In the genomic region with DNA sequence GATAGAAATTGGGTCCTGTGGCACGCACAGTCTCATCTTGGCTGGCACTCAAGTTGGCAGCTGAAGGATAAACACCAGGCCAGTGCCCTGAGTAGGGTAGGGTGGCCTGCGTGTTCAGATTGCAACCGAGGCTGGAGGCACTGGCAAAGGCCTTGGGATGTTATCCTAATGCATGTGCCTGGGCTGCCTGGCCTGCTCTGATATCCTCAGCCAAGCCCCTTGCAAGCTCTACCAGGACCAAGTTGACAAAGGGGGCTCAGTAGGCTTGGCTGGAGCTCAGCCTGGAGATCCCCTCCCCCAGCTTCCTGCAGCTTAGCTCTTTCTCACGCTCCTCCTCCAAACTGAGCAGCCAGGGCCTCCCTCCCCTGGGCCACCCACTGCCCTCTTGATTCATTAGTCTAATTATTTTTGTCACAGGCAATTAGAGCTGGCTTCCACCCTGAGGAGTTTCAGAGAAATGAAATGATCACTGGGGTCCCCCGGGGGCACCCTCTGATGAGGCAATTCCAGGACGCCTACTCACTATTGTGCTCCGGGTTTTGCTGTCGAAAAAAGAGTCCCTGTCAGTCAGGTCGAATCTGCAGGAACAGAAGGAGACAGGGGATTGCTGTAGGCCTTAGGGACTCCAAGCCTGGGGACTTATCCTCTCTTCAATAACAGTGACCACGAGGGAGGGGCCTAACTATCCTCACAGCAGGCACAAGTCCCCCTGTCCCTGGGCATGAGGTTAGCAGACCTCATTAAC, we compare ENCODE assay signal across 8 mouse cellular contexts.
DNase-seq lines count a peak whose midpoint lies in the region; ATAC-seq lines count a peak whose summit lies in the region.

No protein-coding gene starts in this region.

- peak; percentile 79 for DNase-seq in embryo, embryonic 9.5 days (ENCODE audit: extremely low spot score)
- DNase-seq in heart, embryonic 10.5 days (ENCODE audit: low spot score): no peak
- DNase-seq in kidney, adult 8-10 months: peak; percentile 8 to 18
- peak; percentile 63 to 69 for DNase-seq in left cerebral cortex, postnatal 25 days (ENCODE audit: low spot score in 2 of 2)
- DNase-seq in midbrain, embryonic 14.5 days: peak; percentile 87
- peak; percentile 11 for DNase-seq in telencephalon, adult 2 months (ENCODE audit: low read depth, low spot score)

- WGBS in heart, embryonic 10.5 days: 19% methylated on average over 10 of the region's 10 CpGs
- WGBS in midbrain, embryonic 14.5 days: 6% methylated on average over 10 of the region's 10 CpGs

- peak overlapping the region; percentile 73 for H3K27ac ChIP-seq in heart, embryonic 10.5 days
- peak overlapping the region; percentile 76 for H3K27ac ChIP-seq in midbrain, embryonic 14.5 days (replicated peaks; ENCODE audit: low read depth, low read length)

- no peaks in the 10 kb centered on the region for H3K9me3 ChIP-seq in heart, embryonic 10.5 days
- H3K9me3 ChIP-seq in midbrain, embryonic 14.5 days (ENCODE audit: control insufficient read depth, low read length): no peaks in the 10 kb centered on the region

- ATAC-seq in cerebellum, adult (ENCODE audit: insufficient number of reproducible peaks, low FRiP score, low TSS enrichment): 0 out of 2 replicates have a peak, but pooled peaks have one; percentile 49
- ATAC-seq in midbrain, embryonic 14.5 days (ENCODE audit: low FRiP score, low TSS enrichment): peak; percentile 85
- no peak for ATAC-seq in erythroblast, adult 5-6 weeks (replicated peaks; ENCODE audit: low FRiP score, poor library complexity, severe bottlenecking)

- no peak overlapping the region for H3K9ac ChIP-seq in midbrain, embryonic 14.5 days (replicated peaks; ENCODE audit: low read length)

- peaks cover 18% of the 10 kb centered on the region for H3K4me1 ChIP-seq in heart, embryonic 10.5 days
- H3K4me1 ChIP-seq in midbrain, embryonic 14.5 days (ENCODE audit: control insufficient read depth, insufficient read depth, low read length): peaks cover 28% of the 10 kb centered on the region

- no peak overlapping the region for H3K4me2 ChIP-seq in midbrain, embryonic 14.5 days (ENCODE audit: low read length)

- intact Hi-C loops in left cerebral cortex, postnatal 25 days (cut with DNase I): no loop called here

- H3K36me3 ChIP-seq in heart, embryonic 10.5 days: peaks cover 8% of the 10 kb centered on the region
- no peaks in the 10 kb centered on the region for H3K36me3 ChIP-seq in midbrain, embryonic 14.5 days (ENCODE audit: control insufficient read depth, insufficient read depth, low read length)

- peaks cover 5% of the 10 kb centered on the region; the same call in 1 of the 2 replicates for H3K27me3 ChIP-seq in heart, embryonic 10.5 days (ENCODE audit: insufficient read depth, poor library complexity, severe bottlenecking)
- H3K27me3 ChIP-seq in midbrain, embryonic 14.5 days (ENCODE audit: control insufficient read depth, insufficient read depth, low read length): no peaks in the 10 kb centered on the region

- no peak overlapping the region for H3K4me3 ChIP-seq in heart, embryonic 10.5 days
- no peak overlapping the region for H3K4me3 ChIP-seq in midbrain, embryonic 14.5 days (replicated peaks; ENCODE audit: low read depth, low read length)
